Mouse (Mus musculus): ENCODE results near the gene Atmin. TPM values are rescaled to one million over a fixed set of nuclear protein-coding genes. Genes with fewer than 3 reads are reported as not detected.

Gene Atmin
- polyA plus RNA-seq, 1 experiment from 2014 or later, result 13.4 TPM

DNA sequence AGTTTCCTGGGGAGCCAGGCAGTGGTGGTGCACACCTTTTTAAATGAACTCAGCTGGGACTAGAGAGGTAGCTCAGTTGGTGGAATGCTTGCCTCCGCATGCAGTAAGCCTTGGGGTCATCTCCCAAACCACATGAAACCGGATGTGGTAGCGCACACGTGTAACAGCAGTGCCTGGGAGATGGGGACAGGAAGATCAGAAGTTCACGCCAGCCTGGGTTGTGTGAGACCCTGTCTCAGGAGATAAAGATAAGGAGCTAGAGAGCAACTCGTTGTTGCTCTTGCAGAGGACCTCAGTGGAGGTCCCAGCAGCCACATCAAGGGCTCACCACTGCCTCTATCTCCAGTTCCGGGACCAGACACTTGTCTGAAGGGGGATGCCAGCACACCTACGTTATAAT lies 19.7 kb upstream of the Atmin start:
- H3K9me3 ChIP-seq (ENCODE audit: control insufficient read depth, low read length), result no peaks in the 10 kb centered on the region
- no peak overlapping the region for H3K9ac ChIP-seq (ENCODE audit: low read length)
- no peak for ATAC-seq (ENCODE audit: low read depth)
- no peak overlapping the region for H3K4me3 ChIP-seq (ENCODE audit: low read length)
- no peak overlapping the region for H3K27ac ChIP-seq (ENCODE audit: low read length)
- WGBS, result 84% methylated on average over 8 of the region's 8 CpGs
- H3K4me1 ChIP-seq (replicated peaks; ENCODE audit: control insufficient read depth, insufficient read depth, low read length), result peaks cover 14% of the 10 kb centered on the region
- peaks cover 12% of the 10 kb centered on the region for H3K36me3 ChIP-seq (ENCODE audit: control insufficient read depth, insufficient read depth, low read length)
- H3K27me3 ChIP-seq (ENCODE audit: control insufficient read depth, insufficient read depth, low read depth, low read length), result no peaks in the 10 kb centered on the region
- H3K4me2 ChIP-seq (ENCODE audit: low read depth, low read length), result no peak overlapping the region

DNA sequence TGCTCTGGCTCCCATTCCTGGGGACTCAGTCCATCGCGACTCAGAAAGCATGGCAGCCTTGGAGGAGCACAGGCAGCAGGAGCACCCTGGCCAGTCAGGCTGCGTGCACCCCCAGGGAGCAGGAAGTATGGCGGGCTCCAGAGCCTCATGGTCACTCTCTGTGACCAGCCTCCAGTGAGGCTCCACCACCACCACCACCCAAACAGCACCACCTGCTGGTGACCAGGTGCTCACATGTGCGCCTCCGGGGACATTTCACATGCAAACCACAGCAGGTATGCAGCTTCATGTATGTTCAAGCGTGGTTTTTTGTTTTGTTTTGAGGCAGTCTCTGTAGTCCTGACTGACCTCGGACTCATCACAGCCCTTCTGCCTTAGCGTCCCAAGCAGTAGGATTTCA lies 15.3 kb upstream of the Atmin start:
- no peaks in the 10 kb centered on the region for H3K4me1 ChIP-seq (replicated peaks; ENCODE audit: control insufficient read depth, insufficient read depth, low read length)
- no peak; the same call in 1 of the 2 replicates for ATAC-seq (ENCODE audit: low read depth)
- H3K9me3 ChIP-seq (ENCODE audit: control insufficient read depth, low read length), result no peaks in the 10 kb centered on the region
- H3K36me3 ChIP-seq (ENCODE audit: control insufficient read depth, insufficient read depth, low read length), result peaks cover 19% of the 10 kb centered on the region
- H3K4me3 ChIP-seq (ENCODE audit: low read length), result no peak overlapping the region
- no peak overlapping the region for H3K9ac ChIP-seq (ENCODE audit: low read length)
- no peak overlapping the region for H3K27ac ChIP-seq (ENCODE audit: low read length)
- no peaks in the 10 kb centered on the region for H3K27me3 ChIP-seq (ENCODE audit: control insufficient read depth, insufficient read depth, low read depth, low read length)
- WGBS, result 82% methylated on average over 9 of the region's 9 CpGs
- no peak overlapping the region for H3K4me2 ChIP-seq (ENCODE audit: low read depth, low read length)

DNA sequence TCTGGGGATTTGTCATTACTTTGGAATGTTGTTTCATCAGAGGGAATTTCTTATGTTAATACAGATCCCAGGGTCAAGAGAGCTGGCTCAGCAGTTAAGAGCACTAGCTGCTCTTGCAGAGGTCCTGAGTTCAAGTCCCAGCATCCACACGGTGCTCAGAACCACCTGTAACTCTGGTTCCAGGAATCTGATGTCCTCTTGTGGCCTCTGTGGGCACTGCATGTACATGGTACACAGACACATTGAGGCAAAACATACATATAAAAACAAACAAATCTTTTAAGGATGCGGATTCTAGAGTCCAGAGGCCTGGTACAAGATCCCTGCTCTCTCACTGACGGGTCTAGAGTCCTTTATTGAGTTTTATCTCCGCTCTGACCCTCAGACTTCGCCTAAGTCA lies 14.6 kb upstream of the Atmin start:
- WGBS, result 85% methylated on average over 5 of the region's 5 CpGs
- H3K4me2 ChIP-seq (ENCODE audit: low read depth, low read length), result no peak overlapping the region
- no peak for ATAC-seq (ENCODE audit: low read depth)
- H3K4me1 ChIP-seq (replicated peaks; ENCODE audit: control insufficient read depth, insufficient read depth, low read length), result no peaks in the 10 kb centered on the region
- H3K9me3 ChIP-seq (ENCODE audit: control insufficient read depth, low read length), result no peaks in the 10 kb centered on the region
- H3K9ac ChIP-seq (ENCODE audit: low read length), result no peak overlapping the region
- no peak overlapping the region for H3K27ac ChIP-seq (ENCODE audit: low read length)
- H3K27me3 ChIP-seq (ENCODE audit: control insufficient read depth, insufficient read depth, low read depth, low read length), result no peaks in the 10 kb centered on the region
- H3K4me3 ChIP-seq (ENCODE audit: low read length), result no peak overlapping the region
- H3K36me3 ChIP-seq (ENCODE audit: control insufficient read depth, insufficient read depth, low read length), result peaks cover 25% of the 10 kb centered on the region

DNA sequence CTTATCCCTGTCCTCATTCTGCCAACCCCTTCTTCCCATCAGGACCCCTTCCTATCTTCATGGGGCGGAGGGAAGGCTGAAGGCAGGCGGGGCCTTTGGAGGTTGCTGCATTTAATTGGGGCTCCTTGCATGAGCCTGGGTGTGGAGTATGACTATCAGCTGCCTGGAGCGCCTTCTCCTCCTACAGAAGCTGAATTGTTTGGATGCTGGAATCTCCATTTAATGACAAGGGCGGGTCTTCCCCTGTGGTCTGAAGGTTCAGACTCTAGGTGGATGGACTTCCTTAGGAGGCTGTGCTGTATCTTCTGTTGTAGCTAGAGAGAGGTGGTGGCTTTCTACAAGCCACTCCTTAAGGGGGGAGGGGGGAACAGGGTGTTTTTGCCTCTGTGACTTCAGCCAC lies 8.2 kb upstream of the Atmin start:
- no peak for ATAC-seq (ENCODE audit: low read depth)
- H3K36me3 ChIP-seq (ENCODE audit: control insufficient read depth, insufficient read depth, low read length), result peaks cover 29% of the 10 kb centered on the region
- WGBS, result 91% methylated on average over 4 of the region's 4 CpGs

DNA sequence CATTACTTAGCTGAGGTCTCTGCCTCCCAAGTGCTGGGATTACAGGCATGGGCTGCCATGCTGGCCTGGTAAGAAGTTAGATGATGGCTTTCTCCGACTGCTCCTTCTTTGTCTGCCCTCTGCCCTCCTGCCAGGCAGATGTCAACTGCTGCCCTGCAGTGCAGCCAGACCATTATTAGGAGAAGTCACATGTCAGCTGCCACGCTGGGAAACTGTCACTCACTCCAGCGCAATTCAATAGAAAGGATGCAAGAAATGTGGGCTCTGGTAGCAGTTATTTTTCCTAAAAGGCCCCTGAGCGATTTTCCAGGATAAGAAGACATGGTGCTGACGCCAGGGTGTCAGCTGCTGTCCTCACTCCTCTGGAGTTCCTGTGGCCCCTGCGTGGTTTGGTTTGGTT lies 7.7 kb upstream of the Atmin start:
- Histone ChIP-seq H3K36me3 (ENCODE audit: control insufficient read depth, insufficient read depth, low read length) (peaks cover 29% of the 10 kb centered on the region), H3K27ac (ENCODE audit: low read length) (no peak overlapping the region), H3K9ac (ENCODE audit: low read length) (no peak overlapping the region), H3K4me1 (replicated peaks; ENCODE audit: control insufficient read depth, insufficient read depth, low read length) (no peaks in the 10 kb centered on the region), H3K27me3 (ENCODE audit: control insufficient read depth, insufficient read depth, low read depth, low read length) (no peaks in the 10 kb centered on the region), H3K4me3 (ENCODE audit: low read length) (no peak overlapping the region), H3K4me2 (ENCODE audit: low read depth, low read length) (no peak overlapping the region), H3K9me3 (ENCODE audit: control insufficient read depth, low read length) (no peaks in the 10 kb centered on the region)
- no peak for ATAC-seq (ENCODE audit: low read depth)
- 85% methylated on average over 6 of the region's 6 CpGs for WGBS

More for the DNA sequence above, 8.2 kb upstream of the Atmin start:
- Histone ChIP-seq H3K4me3 (ENCODE audit: low read length) (no peak overlapping the region), H3K27ac (ENCODE audit: low read length) (no peak overlapping the region), H3K9ac (ENCODE audit: low read length) (no peak overlapping the region), H3K4me2 (ENCODE audit: low read depth, low read length) (no peak overlapping the region), H3K4me1 (replicated peaks; ENCODE audit: control insufficient read depth, insufficient read depth, low read length) (no peaks in the 10 kb centered on the region), H3K27me3 (ENCODE audit: control insufficient read depth, insufficient read depth, low read depth, low read length) (no peaks in the 10 kb centered on the region), H3K9me3 (ENCODE audit: control insufficient read depth, low read length) (no peaks in the 10 kb centered on the region)

DNA sequence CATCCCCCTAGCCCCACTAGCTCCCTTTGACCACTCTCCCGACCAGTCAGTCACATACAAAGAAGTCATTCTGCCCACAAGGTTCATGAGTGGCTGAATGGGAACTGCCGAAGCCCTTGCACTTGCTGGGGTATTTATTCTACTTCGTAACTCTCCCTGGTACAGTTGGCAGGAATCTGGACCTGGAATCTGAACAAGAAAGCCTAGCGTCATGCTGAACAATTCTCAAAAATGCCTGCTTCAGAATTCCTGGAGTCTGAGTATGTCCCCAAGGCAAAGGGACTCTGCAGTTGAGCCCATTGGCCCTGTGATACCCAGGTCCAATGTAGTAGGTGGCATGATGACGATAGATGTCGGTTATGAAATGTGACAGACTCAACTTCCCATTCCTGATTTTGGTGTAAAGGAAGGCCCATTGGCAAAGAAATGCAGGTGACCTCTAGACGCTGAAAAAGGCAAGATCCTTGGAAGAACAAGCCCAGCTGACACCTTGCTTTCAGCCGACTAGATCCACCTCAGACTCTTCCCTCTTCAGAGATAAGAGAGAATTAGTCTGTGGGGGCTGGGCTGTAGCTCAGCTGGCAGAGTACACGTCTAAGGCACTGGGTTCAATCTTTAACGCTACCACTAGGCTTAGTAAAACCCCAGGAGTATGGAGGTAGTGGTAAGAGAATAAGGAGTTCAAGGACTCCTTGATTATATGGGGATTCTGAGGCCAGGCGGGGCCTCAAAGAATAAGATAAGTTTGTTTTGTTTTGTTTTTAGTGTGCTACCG lies 722 bp upstream of the Atmin start:
- Histone ChIP-seq H3K9me3 (ENCODE audit: control insufficient read depth, low read length) (no peaks in the 10 kb centered on the region), H3K9ac (ENCODE audit: low read length) (no peak overlapping the region), H3K4me3 (ENCODE audit: low read length) (peak overlapping the region; percentile 80; the same call in 1 of the 2 replicates), H3K4me1 (replicated peaks; ENCODE audit: control insufficient read depth, insufficient read depth, low read length) (peaks cover 29% of the 10 kb centered on the region), H3K4me2 (ENCODE audit: low read depth, low read length) (peak overlapping the region; percentile 93), H3K36me3 (ENCODE audit: control insufficient read depth, insufficient read depth, low read length) (peaks cover 7% of the 10 kb centered on the region; the same call in 1 of the 2 replicates), H3K27ac (ENCODE audit: low read length) (peak overlapping the region; percentile 44), H3K27me3 (ENCODE audit: control insufficient read depth, insufficient read depth, low read depth, low read length) (no peaks in the 10 kb centered on the region)
- WGBS, result 58% methylated on average over 12 of the region's 12 CpGs
- no peak for ATAC-seq (ENCODE audit: low read depth)

DNA sequence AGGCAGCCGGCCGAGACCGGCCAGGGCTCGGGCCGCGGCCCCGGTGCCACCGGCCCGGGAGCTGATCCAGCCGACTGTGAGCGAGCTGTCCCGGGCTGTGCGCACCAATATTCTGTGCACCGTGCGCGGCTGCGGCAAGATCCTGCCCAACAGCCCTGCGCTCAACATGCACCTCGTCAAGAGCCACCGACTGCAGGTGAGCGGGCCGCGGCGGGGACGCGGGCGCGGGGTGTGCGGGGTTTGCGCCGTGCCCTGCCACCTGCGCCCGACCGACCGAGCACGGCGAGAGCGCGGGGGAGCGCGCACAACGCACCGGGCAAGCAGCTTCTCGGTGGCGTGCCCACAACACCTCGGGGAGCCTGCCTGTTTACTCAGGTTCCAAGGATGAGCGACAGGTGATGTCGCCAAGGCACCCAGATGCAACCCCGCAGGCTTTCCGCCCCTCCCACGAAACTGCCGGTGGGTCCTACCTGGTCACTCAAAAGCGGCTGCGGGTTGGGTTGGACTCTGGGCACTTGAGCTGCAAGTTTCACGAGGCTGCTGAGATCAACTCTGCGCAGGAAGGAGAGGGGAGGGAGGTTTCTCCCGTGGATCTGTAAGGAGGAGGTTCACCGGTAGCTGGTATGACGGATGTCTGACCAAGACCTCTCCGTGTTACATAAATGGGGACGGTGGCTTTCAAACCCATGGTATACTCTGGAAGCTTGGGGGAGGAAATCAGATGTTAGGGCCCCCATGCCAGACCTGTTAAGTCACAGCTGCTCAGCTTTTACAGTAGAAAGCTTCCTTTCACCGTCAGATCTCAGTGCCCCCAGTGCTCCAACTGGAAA lies 577 bp downstream of the Atmin start:
- under 1% methylated on average over 62 of the region's 62 CpGs for WGBS
- no peaks in the 10 kb centered on the region for H3K36me3 ChIP-seq (ENCODE audit: control insufficient read depth, insufficient read depth, low read length)
- peak; percentile 56 for ATAC-seq (ENCODE audit: low read depth)
- no peaks in the 10 kb centered on the region for H3K27me3 ChIP-seq (ENCODE audit: control insufficient read depth, insufficient read depth, low read depth, low read length)
- peak overlapping the region; percentile 32 for H3K27ac ChIP-seq (ENCODE audit: low read length)
- peak overlapping the region; percentile 80 for H3K4me3 ChIP-seq (ENCODE audit: low read length)
- H3K4me2 ChIP-seq (ENCODE audit: low read depth, low read length), result peak overlapping the region; percentile 93
- peak overlapping the region; percentile 85 for H3K9ac ChIP-seq (ENCODE audit: low read length)
- peaks cover 31% of the 10 kb centered on the region for H3K4me1 ChIP-seq (replicated peaks; ENCODE audit: control insufficient read depth, insufficient read depth, low read length)
- H3K9me3 ChIP-seq (ENCODE audit: control insufficient read depth, low read length), result no peaks in the 10 kb centered on the region

DNA sequence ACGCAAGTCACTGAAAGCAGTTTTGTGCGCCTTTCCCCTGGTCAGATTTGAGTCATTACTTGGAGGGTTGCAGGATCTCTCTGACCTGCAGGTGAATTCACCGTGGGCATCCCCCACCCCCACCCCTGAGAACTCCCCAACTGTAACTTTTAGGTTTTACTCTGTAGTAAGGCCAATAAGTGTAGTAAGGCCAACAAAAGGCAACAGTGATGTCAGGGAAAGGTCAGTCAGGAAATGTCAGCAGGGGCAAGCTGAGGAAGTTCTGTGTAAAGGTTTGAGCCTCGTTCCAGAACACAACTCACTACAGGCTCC lies 1.1 kb downstream of the Atmin start:
- 12% methylated on average over 4 of the region's 4 CpGs for whole genome bisulfite sequencing
- Histone ChIP-seq H3K9me3 (ENCODE audit: control insufficient read depth, low read length) (no peaks in the 10 kb centered on the region), H3K4me2 (ENCODE audit: low read depth, low read length) (peak overlapping the region; percentile 93), H3K27ac (ENCODE audit: low read length) (no peak overlapping the region), H3K4me1 (replicated peaks; ENCODE audit: control insufficient read depth, insufficient read depth, low read length) (peaks cover 31% of the 10 kb centered on the region), H3K36me3 (ENCODE audit: control insufficient read depth, insufficient read depth, low read length) (no peaks in the 10 kb centered on the region), H3K4me3 (ENCODE audit: low read length) (peak overlapping the region; percentile 80), H3K9ac (ENCODE audit: low read length) (peak overlapping the region; percentile 85), H3K27me3 (ENCODE audit: control insufficient read depth, insufficient read depth, low read depth, low read length) (no peaks in the 10 kb centered on the region)
- ATAC-seq (ENCODE audit: low read depth), result no peak

DNA sequence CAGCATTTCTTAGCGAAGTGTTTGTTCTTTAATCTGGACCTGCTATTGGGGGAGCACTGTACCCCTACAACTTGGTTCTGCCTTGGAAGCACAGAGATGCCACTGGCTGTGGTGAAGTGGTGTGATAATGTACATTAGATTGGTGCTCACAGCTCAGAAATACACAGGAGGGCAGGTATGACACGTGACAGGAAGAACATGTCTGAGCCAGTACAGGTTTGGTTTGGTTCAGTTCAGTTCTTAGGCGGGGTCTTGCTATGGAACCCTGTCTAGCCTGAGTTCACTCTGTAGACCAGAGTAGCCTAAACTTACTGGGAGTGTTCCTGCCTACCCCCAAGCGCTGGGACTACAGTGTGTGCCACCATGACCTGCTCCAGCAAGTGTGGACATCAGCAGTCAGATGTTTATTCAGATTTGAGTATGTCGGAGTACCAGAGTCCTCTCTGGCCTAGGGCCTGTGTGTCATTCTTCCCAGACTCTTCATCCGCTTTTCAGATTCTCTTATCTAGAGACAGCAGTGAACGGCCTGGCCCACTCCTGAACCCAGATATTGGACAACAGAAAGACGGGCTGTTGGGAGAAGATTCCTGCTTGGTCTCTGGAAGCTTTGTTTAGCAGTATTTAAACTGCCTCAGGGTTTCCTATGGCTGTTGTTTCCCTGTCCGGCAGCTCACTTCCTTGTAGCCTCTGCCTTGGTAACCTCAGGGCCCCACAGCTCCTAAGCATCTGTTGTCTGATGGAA lies 2.1 kb downstream of the Atmin start:
- H3K4me1 ChIP-seq (replicated peaks; ENCODE audit: control insufficient read depth, insufficient read depth, low read length), result peaks cover 31% of the 10 kb centered on the region
- no peak overlapping the region for H3K4me3 ChIP-seq (ENCODE audit: low read length)
- H3K4me2 ChIP-seq (ENCODE audit: low read depth, low read length), result no peak overlapping the region

More for the DNA sequence above, 2.1 kb downstream of the Atmin start:
- 80% methylated on average over 9 of the region's 9 CpGs for WGBS
- Histone ChIP-seq H3K9me3 (ENCODE audit: control insufficient read depth, low read length) (no peaks in the 10 kb centered on the region), H3K9ac (ENCODE audit: low read length) (no peak overlapping the region; the same call in 1 of the 2 replicates), H3K36me3 (ENCODE audit: control insufficient read depth, insufficient read depth, low read length) (no peaks in the 10 kb centered on the region), H3K27me3 (ENCODE audit: control insufficient read depth, insufficient read depth, low read depth, low read length) (no peaks in the 10 kb centered on the region), H3K27ac (ENCODE audit: low read length) (no peak overlapping the region)
- no peak for ATAC-seq (ENCODE audit: low read depth)
